Mouse (Mus musculus) kidney, adult 9 months (tissue): ENCODE measurements at regions not wholly inside any gene's neighbourhood (a gene's known extent, or its start where the extent isn't known, plus 50 kb on each side); places are given as distances from the start of the nearest gene placed in this dataset.

Source experiments
- DNase-seq: peaks from one replicate; pipeline ENCODE4 v3.0.0; 2022

DNA sequence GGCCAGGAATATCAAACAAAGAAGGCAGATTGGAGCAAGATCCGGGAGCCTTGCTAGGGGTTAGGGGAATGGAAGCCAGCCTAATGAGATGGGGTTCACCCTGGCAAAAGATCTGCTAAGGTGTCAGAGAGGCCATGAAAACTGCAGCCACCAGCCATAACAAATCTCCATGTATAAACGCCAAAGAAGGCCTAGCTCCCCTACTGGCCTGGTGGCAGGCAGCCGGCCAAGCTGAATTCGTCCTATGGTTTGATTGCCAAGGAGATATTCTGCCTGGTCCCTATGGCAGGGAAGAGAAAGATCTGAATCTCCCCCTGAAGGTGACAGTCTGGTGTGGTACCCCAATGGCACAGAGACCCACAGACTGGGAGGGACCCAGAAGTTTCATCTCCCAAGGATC is 104.8 kb upstream of the E030018B13Rik start:
- DNase-seq = no peak

DNA sequence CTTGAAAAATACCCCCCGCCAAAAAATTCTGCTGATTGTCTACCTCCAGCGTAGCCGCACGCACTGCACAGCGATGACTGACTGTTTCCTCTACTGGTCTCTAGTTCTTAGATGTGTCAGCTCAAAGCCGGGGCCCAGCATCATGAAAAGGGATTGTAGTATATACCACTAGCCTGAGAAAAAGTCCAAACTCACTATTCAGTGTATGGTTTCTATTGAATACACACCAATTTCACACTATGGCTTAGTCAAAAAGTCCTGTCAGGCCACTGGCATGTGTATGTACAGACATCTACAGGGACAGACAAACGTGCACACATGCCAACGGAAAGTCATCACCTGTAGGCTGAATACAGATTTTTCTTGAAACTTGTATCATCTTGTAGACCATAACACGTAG is 101.1 kb upstream of the E030018B13Rik start:
- DNase-seq = no peak

- peak; percentile 43 for DNase-seq
Measured at GRCm38 (mm10) chr7:63816056-63816941, 100.4 kb upstream of the E030018B13Rik start.

DNA sequence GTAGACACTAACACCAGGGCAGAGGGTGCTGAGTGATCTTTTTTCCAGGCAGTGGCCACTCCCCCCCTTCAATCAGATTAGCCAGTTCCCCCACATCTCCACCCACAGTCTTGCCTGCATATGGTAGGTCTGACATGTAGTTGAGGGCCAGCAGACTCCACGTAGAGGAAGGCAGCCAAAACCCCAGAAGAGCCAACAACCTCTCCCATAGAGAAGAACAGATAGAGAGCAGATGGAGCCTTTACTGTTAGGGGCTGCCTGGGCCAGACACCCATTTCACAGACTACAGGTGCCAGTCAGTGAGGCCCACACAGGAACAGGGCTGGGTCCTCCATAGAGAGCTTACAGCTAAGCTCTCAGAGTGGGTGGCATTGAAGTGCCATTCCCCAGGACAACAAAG is 99.2 kb upstream of the E030018B13Rik start:
- DNase-seq = no peak

DNA sequence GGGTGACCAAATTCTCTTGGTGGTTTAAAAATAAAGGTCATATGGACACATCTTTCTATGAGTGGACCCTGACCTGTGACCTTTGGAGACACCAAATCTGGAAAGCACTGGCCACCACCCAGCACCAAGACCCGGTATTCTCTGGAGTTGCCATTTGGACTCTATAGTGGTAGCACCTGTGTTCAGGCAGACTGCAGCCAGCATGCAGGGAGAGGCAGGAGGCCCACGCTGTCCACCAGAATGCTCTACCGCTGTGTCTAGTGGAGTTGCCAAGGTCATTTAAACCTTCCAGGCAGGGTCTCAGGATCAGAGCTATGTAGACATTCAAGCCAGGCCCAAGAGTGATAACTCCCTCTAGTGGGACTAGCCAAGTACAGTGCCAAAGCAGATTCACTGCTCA is 98.6 kb upstream of the E030018B13Rik start:
- DNase-seq = no peak

GRCm38 (mm10) chr7:63820286-63820685 is 96.4 kb upstream of the E030018B13Rik start:
- no peak for DNase-seq

DNA sequence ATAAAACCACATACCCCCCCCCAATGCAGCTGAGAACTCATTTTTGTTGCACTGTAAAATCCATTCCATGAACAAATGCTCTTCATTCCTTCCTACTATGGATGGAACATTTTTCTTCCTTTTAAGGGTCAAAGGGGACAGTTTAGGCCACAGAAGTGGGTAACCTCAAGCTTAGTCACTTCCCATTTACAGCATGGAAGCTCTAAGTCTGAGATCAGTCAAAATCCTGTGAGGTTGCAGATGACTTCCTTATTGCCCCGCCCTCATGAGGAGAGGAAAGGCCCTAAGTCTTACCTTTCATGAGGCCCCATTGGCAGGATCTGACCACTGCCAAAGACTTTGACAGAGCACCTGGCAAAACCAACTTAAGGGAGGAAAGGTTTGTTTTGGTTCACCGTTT is 94.7 kb upstream of the E030018B13Rik start:
- no peak for DNase-seq

- peak; percentile 55 for DNase-seq
Measured at GRCm38 (mm10) chr7:63824009-63824408, 92.6 kb upstream of the E030018B13Rik start.

- no peak for DNase-seq
Measured at GRCm38 (mm10) chr7:63829362-63829920, 87.2 kb upstream of the E030018B13Rik start.

DNA sequence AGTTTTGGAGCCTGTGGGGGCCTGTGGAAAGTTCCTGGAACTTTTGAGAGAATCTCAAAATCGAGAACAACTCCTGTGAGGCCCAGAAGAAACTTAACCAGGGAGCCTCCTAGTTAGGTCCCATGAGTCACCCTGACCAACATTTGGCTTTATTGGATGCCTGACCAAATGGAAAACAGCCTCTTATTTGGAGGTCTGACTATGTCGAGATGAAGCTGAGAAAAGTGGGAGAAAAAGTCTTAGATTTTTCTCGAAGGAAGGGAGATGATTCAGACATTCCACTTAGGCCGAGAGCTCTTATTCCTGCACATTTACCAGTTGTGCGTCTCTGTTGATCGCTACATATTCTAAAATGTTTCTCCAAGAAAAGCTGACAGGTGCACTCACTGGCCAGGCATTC is 83.0 kb upstream of the E030018B13Rik start:
- DNase-seq = no peak

GRCm38 (mm10) chr7:63835958-63836357 is 80.7 kb upstream of the E030018B13Rik start:
- no peak for DNase-seq
